Mouse (Mus musculus) C2C12 (cell line): ENCODE results near the gene Tkt. TPM values are rescaled to one million over a fixed set of nuclear protein-coding genes. Genes with fewer than 3 reads are reported as not detected.
A peak's percentile ranks its signal among the peaks of the same experiment; 100 is the strongest.

Source experiments
- H3K27me3 ChIP-seq: one replicate; pipeline ENCODE4 v1.6.1; 2011; ENCODE audit not compliant: control insufficient read depth, insufficient read depth, insufficient read length
- H3K36me3 ChIP-seq: one replicate; pipeline ENCODE4 v1.6.1; 2011; ENCODE audit not compliant: control insufficient read depth, insufficient read depth
- H3K4me3 ChIP-seq: one replicate; pipeline ENCODE4 v1.5.1; 2011; ENCODE audit warnings: mild to moderate bottlenecking, control low read depth; ENCODE audit not compliant: poor library complexity, insufficient read depth, severe bottlenecking
- H3K79me2 ChIP-seq: one replicate; pipeline ENCODE4 v1.6.1; 2011; ENCODE audit not compliant: control insufficient read depth, insufficient read depth
- H3K79me3 ChIP-seq: one replicate; pipeline ENCODE4 v1.6.1; 2011; ENCODE audit warnings: low read depth, control low read depth
- H3ac ChIP-seq: one replicate; pipeline ENCODE3; 2011; ENCODE audit warnings: low read depth; ENCODE audit not compliant: control insufficient read depth, insufficient read length
- CEBPB ChIP-seq: IDR thresholded peaks from one replicate; pipeline ENCODE4 v1.6.1; 2011; ENCODE audit warnings: low read depth, mild to moderate bottlenecking, control low read depth, moderate library complexity
- CTCF ChIP-seq: IDR thresholded peaks from one replicate; pipeline ENCODE4 v1.5.1; 2011; ENCODE audit not compliant: control insufficient read depth, insufficient read depth, insufficient read length
- FOSL1 ChIP-seq: IDR thresholded peaks from one replicate; pipeline ENCODE4 v1.8.0; 2011; ENCODE audit warnings: mild to moderate bottlenecking, low read length; ENCODE audit not compliant: poor library complexity, insufficient read depth, severe bottlenecking
- MAX ChIP-seq: IDR thresholded peaks from one replicate; pipeline ENCODE4 v1.6.1; 2011; ENCODE audit warnings: mild to moderate bottlenecking, control low read depth
- MYOD1 ChIP-seq: IDR thresholded peaks from one replicate; pipeline ENCODE4 v1.6.1; 2011; ENCODE audit warnings: low read depth; ENCODE audit not compliant: control insufficient read depth, insufficient read length
- MYOG ChIP-seq: IDR thresholded peaks from one replicate; pipeline ENCODE4 v1.6.1; 2011; ENCODE audit not compliant: control insufficient read depth, insufficient read length; ENCODE audit errors: extremely low read depth
- USF1 ChIP-seq: IDR thresholded peaks from one replicate; pipeline ENCODE4 v1.6.1; 2011; ENCODE audit warnings: low read depth, mild to moderate bottlenecking, control low read depth, moderate library complexity
- polyA plus RNA-seq: library from polyadenylated mRNA; unstranded; fragments of >200 nt; fragmentation: generic; extraction: Trizol; gene quantifications from one replicate; pipeline ENCODE4 v1.2.1, GENCODE M21; 2012; ENCODE audit warnings: missing spikeins

Tkt gene
- polyA plus RNA-seq, 1 experiment: 86.5 TPM

- Histone ChIP-seq H3K79me3 (no peaks in the 10 kb centered on the region), H3K27me3 (no peaks in the 10 kb centered on the region), H3K79me2 (no peaks in the 10 kb centered on the region), H3K36me3 (peaks cover 9% of the 10 kb centered on the region), H3K4me3 (no peak overlapping the region), H3ac (no peak overlapping the region)
- TF ChIP-seq FOSL1: no peak
- TF ChIP-seq CTCF: peak; percentile 95
Measured at GRCm38 (mm10) chr14:30591417-30591816, 43.3 kb downstream of the Tkt start.

- no peak overlapping the region for H3K4me3 ChIP-seq
- H3K79me2 ChIP-seq: no peaks in the 10 kb centered on the region
- peaks cover 18% of the 10 kb centered on the region for H3K36me3 ChIP-seq
- TF ChIP-seq MYOD1 (no peak), MAX (peak; percentile 20)
- no peaks in the 10 kb centered on the region for H3K27me3 ChIP-seq
- H3ac ChIP-seq: no peak overlapping the region
- H3K79me3 ChIP-seq: no peaks in the 10 kb centered on the region
Measured at GRCm38 (mm10) chr14:30593279-30594091, 45.3 kb downstream of the Tkt start.

- peaks cover 21% of the 10 kb centered on the region for H3K36me3 ChIP-seq
- TF ChIP-seq USF1: no peak
- TF ChIP-seq MYOG: no peak
- TF ChIP-seq MYOD1: no peak
- TF ChIP-seq CTCF: no peak
- H3K27me3 ChIP-seq: no peaks in the 10 kb centered on the region
- no peak overlapping the region for H3ac ChIP-seq
- H3K4me3 ChIP-seq: no peak overlapping the region
- no peaks in the 10 kb centered on the region for H3K79me2 ChIP-seq
- H3K79me3 ChIP-seq: no peaks in the 10 kb centered on the region
Measured at GRCm38 (mm10) chr14:30594092-30594695, 46.0 kb downstream of the Tkt start.

- Histone ChIP-seq H3ac (no peak overlapping the region), H3K4me3 (no peak overlapping the region), H3K79me2 (no peaks in the 10 kb centered on the region), H3K27me3 (no peaks in the 10 kb centered on the region), H3K79me3 (no peaks in the 10 kb centered on the region), H3K36me3 (peaks cover 27% of the 10 kb centered on the region)
- no peak for TF ChIP-seq MYOD1
- no peak for TF ChIP-seq CEBPB
- no peak for TF ChIP-seq MAX
- no peak for TF ChIP-seq USF1
- TF ChIP-seq FOSL1: no peak
Measured at GRCm38 (mm10) chr14:30595576-30596313, 47.6 kb downstream of the Tkt start.

GRCm38 (mm10) chr14:30596407-30596806 is 48.2 kb downstream of the Tkt start:
- TF ChIP-seq USF1 (no peak), MYOD1 (peak; percentile 62)
- H3K36me3 ChIP-seq: peaks cover 31% of the 10 kb centered on the region
- H3K79me3 ChIP-seq: no peaks in the 10 kb centered on the region
- H3K27me3 ChIP-seq: no peaks in the 10 kb centered on the region
- H3K79me2 ChIP-seq: no peaks in the 10 kb centered on the region
- no peak overlapping the region for H3K4me3 ChIP-seq
- H3ac ChIP-seq: no peak overlapping the region

GRCm38 (mm10) chr14:30597142-30597541 is 49.0 kb downstream of the Tkt start:
- Histone ChIP-seq H3K4me3 (no peak overlapping the region), H3K36me3 (peaks cover 38% of the 10 kb centered on the region), H3K79me3 (no peaks in the 10 kb centered on the region), H3ac (no peak overlapping the region), H3K27me3 (no peaks in the 10 kb centered on the region), H3K79me2 (no peaks in the 10 kb centered on the region)
- no peak for TF ChIP-seq CEBPB
- TF ChIP-seq MYOD1: no peak
- TF ChIP-seq MYOG: no peak
- no peak for TF ChIP-seq USF1
- no peak for TF ChIP-seq MAX
- TF ChIP-seq CTCF: no peak
- TF ChIP-seq FOSL1: no peak
